Mouse (Mus musculus): ENCODE measurements at regions not wholly inside any gene's neighbourhood (a gene's known extent, or its start where the extent isn't known, plus 50 kb on each side); places are given as distances from the start of the nearest gene placed in this dataset.

- TF ChIP-seq POLR2A (IDR thresholded peaks at IDR 0.05; ENCODE audit: extremely low read depth, insufficient read depth, low read length) = no peak
- no peak for TF ChIP-seq CTCF (IDR thresholded peaks at IDR 0.05; ENCODE audit: low read depth, low read length)
Measured at GRCm38 (mm10) chr10:118558848-118559247, 118.0 kb downstream of the Ifng start.

Measured in liver, adult 2 months (tissue).